Mouse (Mus musculus) lung, adult 2 months (tissue): ENCODE data around the gene Olfr577.

Experiments
- CTCF ChIP-seq: fragments of 200-500 bp; IDR thresholded peaks from 2 replicates; pipeline ENCODE4 v1.5.1; 2011; ENCODE audit warnings: mild to moderate bottlenecking, low read length, control low read depth; ENCODE audit not compliant: insufficient read depth
- POLR2A ChIP-seq: fragments of 200-500 bp; IDR thresholded peaks from 2 replicates; pipeline ENCODE4 v1.6.1; 2011; ENCODE audit warnings: low read depth, mild to moderate bottlenecking, control low read depth, low read length, borderline replicate concordance; ENCODE audit errors: extremely low read depth

DNA sequence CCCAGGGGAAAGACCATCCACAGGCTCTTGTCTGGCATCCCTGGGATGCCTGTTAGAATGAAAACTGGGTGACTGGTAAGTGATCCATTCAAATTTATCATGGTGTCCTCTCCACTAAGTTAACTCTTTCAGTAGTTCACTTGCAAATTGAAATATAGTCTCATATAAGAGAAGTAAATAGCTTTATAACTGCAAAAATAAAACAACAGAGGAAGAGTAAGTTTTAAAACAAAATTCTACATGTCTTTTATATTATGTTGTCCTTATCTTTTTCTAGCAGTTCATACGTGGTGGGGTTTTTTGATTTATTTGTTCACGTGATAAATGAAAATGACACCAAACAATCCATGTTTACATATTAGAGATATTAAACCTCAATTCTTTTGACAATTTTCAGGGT lies 33.3 kb downstream of the Olfr577 start, which contains the start of gene Olfr573-ps1:
- TF ChIP-seq CTCF (no peak), POLR2A (no peak)
